Mouse (Mus musculus): Measurements from ENCODE around the gene Hoxa5. TPM values are rescaled to one million over a fixed set of nuclear protein-coding genes. Genes with fewer than 3 reads are reported as not detected.
A peak's percentile ranks its signal among the peaks of the same experiment; 100 is the strongest.

Gene Hoxa5
- total and polyA plus RNA-seq, 3 experiments = 0.83 to 4.1 (median 1.5) TPM

GRCm38 (mm10) chr6:52159164-52159761 is 45.1 kb downstream of the Hoxa5 start:
- Histone ChIP-seq H3K4me1 (ENCODE audit: control insufficient read depth in 1 of 2, insufficient read depth in 2 of 2) (peaks cover 2 to 17% of the 10 kb centered on the region in 2 experiments; a peak in 3 of 4 replicates), H3K27me3 (replicated peaks) (no peaks in the 10 kb centered on the region), H3K4me2 (ENCODE audit: insufficient read depth, low read depth, poor library complexity, severe bottlenecking) (peak overlapping the region; percentile 95), H3K79me2 (replicated peaks; ENCODE audit: control insufficient read depth, extremely low read depth, insufficient read depth, poor library complexity, severe bottlenecking) (peaks cover 7% of the 10 kb centered on the region; the same call in 1 of the 2 replicates), H3K27ac (ENCODE audit: insufficient read depth, low read depth) (peak overlapping the region; percentile 39), H3K4me3 (replicated peaks in 1 of 3; ENCODE audit: low read depth in 2 of 3, low read length in 2 of 3, poor library complexity in 1 of 3) (peak overlapping the region; percentile 83 to 92 (median 88)), H3K9me3 (replicated peaks; ENCODE audit: low read length) (no peaks in the 10 kb centered on the region), H3K9ac (ENCODE audit: insufficient read depth, low read depth) (peak overlapping the region; percentile 96), H3K36me3 (replicated peaks in 1 of 2; ENCODE audit: control insufficient read depth in 1 of 2, insufficient read depth in 1 of 2, low read length in 1 of 2) (peaks cover 6 to 33% of the 10 kb centered on the region in 2 experiments)
- dilution Hi-C loops (cut with MboI; ENCODE audit: extremely low pct_ligation_motif_present, extremely low pct_unique_long_range_greater_than_20kb, low sequenced_read_pairs) = no loop called here
- in situ Hi-C loops (cut with MboI; ENCODE audit: low pct_ligation_motif_present, low pct_unique_long_range_greater_than_20kb, low sequenced_read_pairs) = no loop called here
- TF ChIP-seq CTCF (conservative IDR thresholded peaks at IDR 0.05 in 1 of 2, IDR thresholded peaks at IDR 0.05 in 1 of 2; ENCODE audit: low read depth in 2 of 2, low read length in 2 of 2) (no peak), RCOR1 (conservative IDR thresholded peaks at IDR 0.05; ENCODE audit: low read depth, low read length) (no peak), MEF2A (IDR thresholded peaks at IDR 0.05; ENCODE audit: borderline replicate concordance, low read depth, low read length) (no peak), NRF1 (IDR thresholded peaks at IDR 0.05; ENCODE audit: low read depth, low read length) (peak; percentile 59), TCF12 (IDR thresholded peaks at IDR 0.05; ENCODE audit: low read depth, low read length) (peak; percentile 33; the same call in 1 of the 2 replicates), BHLHE40 (IDR thresholded peaks at IDR 0.05; ENCODE audit: low read depth, low read length) (peak; percentile 67), UBTF (IDR thresholded peaks at IDR 0.05; ENCODE audit: low read depth, low read length) (no peak), MAX (IDR thresholded peaks at IDR 0.05; ENCODE audit: low read length) (0 out of 2 replicates have a peak, but pooled peaks have one; percentile 12), POLR2A (IDR thresholded peaks at IDR 0.05; ENCODE audit: low read depth, low read length) (peak; percentile 37; the same call in 1 of the 2 replicates), POLR2AphosphoS2 (IDR thresholded peaks at IDR 0.05; ENCODE audit: low read depth, low read length) (no peak), ETS1 (conservative IDR thresholded peaks at IDR 0.05; ENCODE audit: low read depth, low read length) (no peak), MXI1 (IDR thresholded peaks at IDR 0.05; ENCODE audit: low read depth, low read length) (peak; percentile 54; the same call in 1 of the 2 replicates), JUN (IDR thresholded peaks at IDR 0.05; ENCODE audit: insufficient read depth, low read depth, low read length) (no peak)
- peak; percentile 33 for DNase-seq (ENCODE audit: extremely low read depth)

GRCm38 (mm10) chr6:52158276-52159051 is 45.9 kb downstream of the Hoxa5 start, which contains the start of gene Hoxa1:
Gene Hoxa1, minus strand, starts transcription at chr6:52158317.
- dilution Hi-C loops (cut with MboI; ENCODE audit: extremely low pct_ligation_motif_present, extremely low pct_unique_long_range_greater_than_20kb, low sequenced_read_pairs) = no loop called here
- Histone ChIP-seq H3K79me2 (replicated peaks; ENCODE audit: control insufficient read depth, extremely low read depth, insufficient read depth, poor library complexity, severe bottlenecking) (peaks cover 7% of the 10 kb centered on the region; the same call in 1 of the 2 replicates), H3K9ac (ENCODE audit: insufficient read depth, low read depth) (peak within 1 kb of the TSS; percentile 96), H3K27me3 (replicated peaks) (no peaks in the 10 kb centered on the region), H3K27ac (ENCODE audit: insufficient read depth, low read depth) (peak within 1 kb of the TSS; percentile 39; the same call in 1 of the 2 replicates), H3K4me2 (ENCODE audit: insufficient read depth, low read depth, poor library complexity, severe bottlenecking) (peak within 1 kb of the TSS; percentile 95), H3K4me3 (replicated peaks in 1 of 3; ENCODE audit: low read depth in 2 of 3, low read length in 2 of 3, poor library complexity in 1 of 3) (peak within 1 kb of the TSS; percentile 83 to 92 (median 88)), H3K4me1 (ENCODE audit: control insufficient read depth in 1 of 2, insufficient read depth in 2 of 2) (peaks cover 2 to 17% of the 10 kb centered on the region in 2 experiments; a peak in 3 of 4 replicates), H3K36me3 (replicated peaks in 1 of 2; ENCODE audit: control insufficient read depth in 1 of 2, insufficient read depth in 1 of 2, low read length in 1 of 2) (peaks cover 4 to 25% of the 10 kb centered on the region in 2 experiments), H3K9me3 (replicated peaks; ENCODE audit: low read length) (no peaks in the 10 kb centered on the region)
- in situ Hi-C loops (cut with MboI; ENCODE audit: low pct_ligation_motif_present, low pct_unique_long_range_greater_than_20kb, low sequenced_read_pairs) = no loop called here
- DNase-seq (ENCODE audit: extremely low read depth) = peak; percentile 90
- TF ChIP-seq MYC (IDR thresholded peaks at IDR 0.05; ENCODE audit: low read depth, low read length) (no peak), MEF2A (IDR thresholded peaks at IDR 0.05; ENCODE audit: borderline replicate concordance, low read depth, low read length) (no peak), RCOR1 (conservative IDR thresholded peaks at IDR 0.05; ENCODE audit: low read depth, low read length) (no peak), POLR2A (IDR thresholded peaks at IDR 0.05; ENCODE audit: low read depth, low read length) (peak; percentile 65), NELFE (IDR thresholded peaks at IDR 0.05; ENCODE audit: low read depth, low read length) (0 out of 2 replicates have a peak, but pooled peaks have one; percentile 34), NRF1 (IDR thresholded peaks at IDR 0.05; ENCODE audit: low read depth, low read length) (peak; percentile 66), POLR2AphosphoS2 (IDR thresholded peaks at IDR 0.05; ENCODE audit: low read depth, low read length) (no peak), MAX (IDR thresholded peaks at IDR 0.05; ENCODE audit: low read length) (peak; percentile 94), BHLHE40 (IDR thresholded peaks at IDR 0.05; ENCODE audit: low read depth, low read length) (peak; percentile 69), KAT2A (IDR thresholded peaks at IDR 0.05; ENCODE audit: insufficient replicate concordance, low read length) (no peak), GABPA (IDR thresholded peaks at IDR 0.05; ENCODE audit: insufficient replicate concordance, low read depth, low read length) (no peak), SIN3A (IDR thresholded peaks at IDR 0.05; ENCODE audit: low read length) (peak; percentile 43; the same call in 1 of the 2 replicates), ETS1 (conservative IDR thresholded peaks at IDR 0.05; ENCODE audit: low read depth, low read length) (no peak), MXI1 (IDR thresholded peaks at IDR 0.05; ENCODE audit: low read depth, low read length) (peak; percentile 14; the same call in 1 of the 2 replicates), SMC3 (IDR thresholded peaks at IDR 0.05; ENCODE audit: low read depth, low read length) (no peak), ZKSCAN1 (IDR thresholded peaks at IDR 0.05; ENCODE audit: borderline replicate concordance, low read depth, low read length) (no peak), IRF4 (IDR thresholded peaks at IDR 0.05; ENCODE audit: low read depth, low read length) (no peak), UBTF (IDR thresholded peaks at IDR 0.05; ENCODE audit: low read depth, low read length) (no peak), ZC3H11A (IDR thresholded peaks at IDR 0.05; ENCODE audit: low read depth, low read length) (no peak), USF1 (IDR thresholded peaks at IDR 0.05; ENCODE audit: low read depth, low read length) (peak; percentile 96), PAX5 (IDR thresholded peaks at IDR 0.05; ENCODE audit: low read length) (no peak), E2F4 (IDR thresholded peaks at IDR 0.05; ENCODE audit: insufficient replicate concordance, low read depth, low read length) (no peak), TBP (conservative IDR thresholded peaks at IDR 0.05; ENCODE audit: low read depth, low read length) (peak; percentile 68; the same call in 1 of the 2 replicates)
